Mouse (Mus musculus) ES-Bruce4 (cell line): ENCODE results near the gene 3110082I17Rik. TPM values are rescaled to one million over a fixed set of nuclear protein-coding genes. Genes with fewer than 3 reads are reported as not detected.

Experiments
- H3K27ac ChIP-seq: 2 replicates; pipeline ENCODE4 v1.5.1; 2012; ENCODE audit warnings: low read length, inconsistent platforms; ENCODE audit not compliant: insufficient read depth
- H3K27me3 ChIP-seq: 2 replicates; pipeline ENCODE4 v1.6.1; 2012; ENCODE audit warnings: mild to moderate bottlenecking, low read length, inconsistent platforms; ENCODE audit not compliant: control insufficient read depth, poor library complexity, insufficient read depth, severe bottlenecking
- H3K36me3 ChIP-seq: 2 replicates; pipeline ENCODE4 v1.6.1; 2012; ENCODE audit warnings: inconsistent platforms, mild to moderate bottlenecking, low read length, moderate library complexity; ENCODE audit not compliant: control insufficient read depth, poor library complexity, insufficient read depth, severe bottlenecking
- H3K4me1 ChIP-seq: one replicate; pipeline ENCODE4 v1.8.1; 2011; ENCODE audit warnings: low read length; ENCODE audit not compliant: control insufficient read depth, insufficient read depth
- H3K4me3 ChIP-seq: 2 replicates; pipeline ENCODE4 v1.5.1; 2011; ENCODE audit warnings: low read depth, mild to moderate bottlenecking, low read length
- H3K9ac ChIP-seq: 2 replicates; pipeline ENCODE4 v1.6.1; 2012; ENCODE audit warnings: low read depth, mild to moderate bottlenecking, inconsistent platforms; ENCODE audit not compliant: poor library complexity, severe bottlenecking
- H3K9me3 ChIP-seq: replicated peaks from 2 replicates; pipeline ENCODE4 v1.6.1; 2012; ENCODE audit warnings: mild to moderate bottlenecking, low read length, inconsistent platforms; ENCODE audit not compliant: control insufficient read depth, poor library complexity, insufficient read depth, severe bottlenecking
- CTCF ChIP-seq: IDR thresholded peaks from one replicate; pipeline ENCODE4 v1.8.1; 2011; ENCODE audit warnings: low read depth, low read length
- EP300 ChIP-seq: IDR thresholded peaks from 2 replicates; pipeline ENCODE4 v1.6.1; 2011; ENCODE audit warnings: low read depth, low read length; ENCODE audit not compliant: insufficient read depth
- POLR2A ChIP-seq: IDR thresholded peaks from one replicate; pipeline ENCODE4 v1.8.1; 2011; ENCODE audit warnings: low read length; ENCODE audit not compliant: insufficient read depth
- polyA plus RNA-seq: library from polyadenylated mRNA; stranded (reverse); fragments of >200 nt; gene quantifications from 2 replicates; pipeline ENCODE4 v1.2.4, GENCODE M21; 2011; ENCODE audit warnings: low read depth; ENCODE audit not compliant: missing spikeins, insufficient read depth, insufficient read length

3110082I17Rik gene
- polyA plus RNA-seq, 1 experiment: 44.5 TPM

GRCm38 (mm10) chr5:139408511-139408910 lies 51.8 kb downstream of the 3110082I17Rik start:
- Histone ChIP-seq H3K9me3 (no peaks in the 10 kb centered on the region), H3K27ac (no peak overlapping the region), H3K36me3 (no peaks in the 10 kb centered on the region), H3K4me1 (no peaks in the 10 kb centered on the region), H3K9ac (no peak overlapping the region), H3K4me3 (no peak overlapping the region), H3K27me3 (no peaks in the 10 kb centered on the region)
- no peak for TF ChIP-seq CTCF

- no peak overlapping the region for H3K9ac ChIP-seq
- no peaks in the 10 kb centered on the region for H3K4me1 ChIP-seq
- no peaks in the 10 kb centered on the region for H3K9me3 ChIP-seq
- TF ChIP-seq EP300 (no peak), CTCF (no peak), POLR2A (no peak)
- H3K27ac ChIP-seq: no peak overlapping the region
- no peaks in the 10 kb centered on the region for H3K27me3 ChIP-seq
- H3K36me3 ChIP-seq: no peaks in the 10 kb centered on the region
- H3K4me3 ChIP-seq: no peak overlapping the region
These were observed 53.0 kb downstream of the 3110082I17Rik start for GRCm38 (mm10) chr5:139407121-139407885.

GRCm38 (mm10) chr5:139405953-139406352 lies 54.4 kb downstream of the 3110082I17Rik start:
- H3K27me3 ChIP-seq: no peaks in the 10 kb centered on the region
- TF ChIP-seq CTCF (no peak), EP300 (no peak), POLR2A (no peak)
- no peak overlapping the region for H3K9ac ChIP-seq
- no peaks in the 10 kb centered on the region for H3K9me3 ChIP-seq
- no peak overlapping the region for H3K4me3 ChIP-seq
- no peak overlapping the region for H3K27ac ChIP-seq
- H3K4me1 ChIP-seq: no peaks in the 10 kb centered on the region
- H3K36me3 ChIP-seq: no peaks in the 10 kb centered on the region

GRCm38 (mm10) chr5:139405478-139405877 lies 54.8 kb downstream of the 3110082I17Rik start:
- Histone ChIP-seq H3K4me1 (no peaks in the 10 kb centered on the region), H3K9me3 (no peaks in the 10 kb centered on the region), H3K4me3 (no peak overlapping the region), H3K36me3 (no peaks in the 10 kb centered on the region), H3K27me3 (no peaks in the 10 kb centered on the region), H3K27ac (no peak overlapping the region), H3K9ac (no peak overlapping the region)
- TF ChIP-seq POLR2A: no peak
- no peak for TF ChIP-seq CTCF
- TF ChIP-seq EP300: no peak

GRCm38 (mm10) chr5:139404801-139405401 lies 55.4 kb downstream of the 3110082I17Rik start, which contains the start of gene C130050O18Rik:
TSS of gene C130050O18Rik (plus strand) at chr5:139405280.
- Histone ChIP-seq H3K27ac (no peak within 1 kb of the TSS), H3K9ac (no peak within 1 kb of the TSS)

GRCm38 (mm10) chr5:139403692-139404260 lies 56.6 kb downstream of the 3110082I17Rik start:
- Histone ChIP-seq H3K4me1 (no peaks in the 10 kb centered on the region), H3K27me3 (no peaks in the 10 kb centered on the region), H3K27ac (no peak overlapping the region), H3K9me3 (no peaks in the 10 kb centered on the region), H3K4me3 (no peak overlapping the region), H3K36me3 (no peaks in the 10 kb centered on the region), H3K9ac (no peak overlapping the region)
- TF ChIP-seq POLR2A (no peak), CTCF (no peak)

More at GRCm38 (mm10) chr5:139404801-139405401, 55.4 kb downstream of the 3110082I17Rik start, which contains the start of gene C130050O18Rik:
- no peaks in the 10 kb centered on the region for H3K4me1 ChIP-seq
- no peaks in the 10 kb centered on the region for H3K9me3 ChIP-seq
- no peaks in the 10 kb centered on the region for H3K27me3 ChIP-seq
- no peaks in the 10 kb centered on the region for H3K36me3 ChIP-seq
- TF ChIP-seq CTCF (no peak), EP300 (no peak), POLR2A (no peak)
- H3K4me3 ChIP-seq: no peak within 1 kb of the TSS
